Mouse (Mus musculus) left cerebral cortex, adult 6 months (tissue): ENCODE results near the gene Rnf186. TPM values are rescaled to one million over a fixed set of nuclear protein-coding genes. Genes with fewer than 3 reads are reported as not detected.

Experiments
- long read RNA-seq, 2 experiments: library from polyadenylated mRNA; unstranded; transcript quantifications; one replicate each; pipeline ENCODE4 v2.0.0; 2019 to 2020
- polyA plus RNA-seq: library from polyadenylated mRNA; unstranded; fragments of <200 nt; fragmentation: Nextera tagmentation; gene quantifications from 2 replicates; pipeline ENCODE4 v1.2.3, GENCODE M21; 2021

Rnf186 gene
- polyA plus RNA-seq = not detected in 2 replicates
- long read RNA-seq, experiment 1 = 0 reads
- long read RNA-seq, experiment 2 = 0 reads

DNA sequence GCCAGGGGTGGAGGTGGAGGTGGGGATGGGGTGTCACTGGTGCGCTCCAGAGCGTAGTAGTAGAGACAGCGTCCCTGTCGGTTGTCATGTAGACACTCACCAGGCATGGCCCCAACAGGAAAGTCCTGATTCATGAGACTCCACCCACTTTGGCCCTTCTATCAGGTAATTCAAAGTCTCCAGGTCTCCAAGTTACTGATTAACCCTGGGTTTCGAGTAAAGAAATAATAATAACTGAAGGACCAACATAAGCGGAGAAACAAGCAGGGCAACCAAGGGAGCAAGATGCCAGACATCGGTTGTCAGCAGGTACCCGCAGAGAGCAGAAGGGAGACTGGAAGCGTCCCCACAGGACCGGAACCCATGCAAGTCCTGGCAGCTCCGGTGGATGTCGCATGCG is at the start of gene Rnf186:
Gene Rnf186, plus strand, starts transcription at position 247 of the 400 bp plus-strand sequence.

GRCm38 (mm10) chr4:138972827-138973718 is 6.2 kb downstream of the Rnf186 start, which contains the start of gene Tmco4:
Tmco4 (plus strand) TSS chr4:138972888.

Other genes with a start within 250 kb of the Rnf186 start
- 0.25 and 0.65 TPM in 2 replicates for gene Pla2g2c, start 242.3 kb upstream of the Rnf186 start, polyA plus RNA-seq
- gene Ubxn10, start 229.9 kb upstream of the Rnf186 start, polyA plus RNA-seq = 0.65 and 0.89 TPM in 2 replicates
- not detected in 2 replicates for gene Pla2g2f, start 209.5 kb upstream of the Rnf186 start, polyA plus RNA-seq
- gene Pla2g2d, start 191.4 kb upstream of the Rnf186 start, polyA plus RNA-seq = 0.38 and 0.53 TPM in 2 replicates
- gene Pla2g5, start 103.6 kb upstream of the Rnf186 start, polyA plus RNA-seq = 0.53 and 2.5 TPM in 2 replicates
- not detected in 2 replicates for gene Gm13030, start 93.1 kb upstream of the Rnf186 start, polyA plus RNA-seq
- gene Pla2g2e, start 89.2 kb upstream of the Rnf186 start, polyA plus RNA-seq = not detected in 2 replicates
- 1.4 and 9.0 TPM in 2 replicates for gene Otud3, start 53.2 kb upstream of the Rnf186 start, polyA plus RNA-seq
- gene Tmco4, start 5.8 kb downstream of the Rnf186 start, polyA plus RNA-seq = 1.8 and 3.3 TPM in 2 replicates
- gene Htr6, start 108.5 kb downstream of the Rnf186 start, polyA plus RNA-seq = 2.1 and 3.7 TPM in 2 replicates
- 25.4 and 111 TPM in 2 replicates for gene Nbl1, start 125.9 kb downstream of the Rnf186 start, polyA plus RNA-seq
- 599 and 747 TPM in 2 replicates for gene Minos1, start 164.0 kb downstream of the Rnf186 start, polyA plus RNA-seq
- gene Capzb, start 225.8 kb downstream of the Rnf186 start, polyA plus RNA-seq = 325 and 348 TPM in 2 replicates